Mouse (Mus musculus) limb, embryonic 15.5 days (tissue): ENCODE measurements around the gene Smoc2. TPM values are rescaled to one million over a fixed set of nuclear protein-coding genes. Genes with fewer than 3 reads are reported as not detected.
A peak's percentile ranks its signal among the peaks of the same experiment; 100 is the strongest.

Experiments used
- ATAC-seq: fragments of 200-750 bp; cut with Nextera tagmentation; 2 replicates; pipeline ENCODE4 v1.8.0; 2017; ENCODE audit warnings: low read depth, moderate TSS enrichment; ENCODE audit not compliant: insufficient number of reproducible peaks, low FRiP score, low TSS enrichment
- H3K27ac ChIP-seq: fragments of 300-500 bp; sonication (generic); 2 replicates; pipeline ENCODE4 v1.5.1; 2015; ENCODE audit warnings: moderate library complexity, mild to moderate bottlenecking, inconsistent platforms
- H3K27me3 ChIP-seq: fragments of 300-500 bp; sonication (generic); 2 replicates; pipeline ENCODE4 v1.6.1; 2015; ENCODE audit warnings: inconsistent platforms
- H3K36me3 ChIP-seq: fragments of 300-500 bp; sonication (generic); 2 replicates; pipeline ENCODE4 v1.6.1; 2015; ENCODE audit warnings: inconsistent platforms
- H3K4me1 ChIP-seq: fragments of 300-500 bp; sonication (generic); 2 replicates; pipeline ENCODE4 v1.6.1; 2015; ENCODE audit warnings: inconsistent platforms
- H3K4me2 ChIP-seq: fragments of 300-500 bp; sonication (generic); 2 replicates; pipeline ENCODE4 v1.6.1; 2015; ENCODE audit warnings: mild to moderate bottlenecking, inconsistent platforms
- H3K4me3 ChIP-seq: fragments of 300-500 bp; sonication (generic); 2 replicates; pipeline ENCODE4 v1.5.1; 2015; ENCODE audit warnings: mild to moderate bottlenecking, inconsistent platforms
- H3K9ac ChIP-seq: fragments of 300-500 bp; sonication (generic); 2 replicates; pipeline ENCODE4 v1.6.1; 2015; ENCODE audit warnings: inconsistent platforms
- H3K9me3 ChIP-seq: fragments of 300-500 bp; sonication (generic); 2 replicates; pipeline ENCODE4 v1.6.1; 2016; ENCODE audit warnings: inconsistent platforms
- WGBS: fragments of 180-500 bp; shearing (Covaris S2); methylation state at CpG from one replicate; pipeline ENCODE4 v1.1.7; 2015; 5-methylcytosine and 5-hydroxymethylcytosine counted together
- polyA plus RNA-seq: library from polyadenylated mRNA; unstranded; fragments of >200 nt; fragmentation: Nextera tagmentation; extraction: Ambion mirVana; gene quantifications from 2 replicates; pipeline ENCODE4 v1.2.1, GENCODE M21; 2015

Smoc2 gene
- 183 and 198 TPM in 2 replicates for polyA plus RNA-seq

- Histone ChIP-seq H3K9me3 (no peaks in the 10 kb centered on the region), H3K4me1 (peaks cover 26% of the 10 kb centered on the region), H3K9ac (peak within 1 kb of the TSS; percentile 39), H3K4me2 (peak within 1 kb of the TSS; percentile 93), H3K36me3 (no peaks in the 10 kb centered on the region), H3K4me3 (peak within 1 kb of the TSS; percentile 60), H3K27me3 (peaks cover 46% of the 10 kb centered on the region), H3K27ac (peak within 1 kb of the TSS; percentile 54; the same call in 1 of the 2 replicates)
- peak; percentile 71 for ATAC-seq
- under 1% methylated on average over 55 of the region's 61 CpGs for WGBS
Measured at GRCm38 (mm10) chr17:14279177-14279965, at the start of gene Smoc2. TSS of gene Smoc2 (plus strand) at chr17:14279506.

GRCm38 (mm10) chr17:14230698-14231430 is 48.4 kb upstream of the Smoc2 start:
- no peaks in the 10 kb centered on the region for H3K36me3 ChIP-seq
- peak overlapping the region; percentile 10; the same call in 1 of the 2 replicates for H3K4me2 ChIP-seq
- H3K4me3 ChIP-seq = no peak overlapping the region
- H3K27me3 ChIP-seq = peaks cover 4% of the 10 kb centered on the region; the same call in 1 of the 2 replicates
- H3K9ac ChIP-seq = no peak overlapping the region
- peak overlapping the region; percentile 55 for H3K27ac ChIP-seq
- no peaks in the 10 kb centered on the region for H3K9me3 ChIP-seq
- no peak for ATAC-seq
- 11% methylated on average over 13 of the region's 13 CpGs for WGBS
- peaks cover 19% of the 10 kb centered on the region for H3K4me1 ChIP-seq

- H3K4me2 ChIP-seq = no peak overlapping the region
- peaks cover 26% of the 10 kb centered on the region for H3K4me1 ChIP-seq
- no peak overlapping the region for H3K9ac ChIP-seq
- no peaks in the 10 kb centered on the region for H3K36me3 ChIP-seq
- peaks cover 4% of the 10 kb centered on the region; the same call in 1 of the 2 replicates for H3K27me3 ChIP-seq
- H3K9me3 ChIP-seq = no peaks in the 10 kb centered on the region
- no peak overlapping the region for H3K27ac ChIP-seq
- 53% methylated on average over 3 of the region's 3 CpGs for WGBS
- H3K4me3 ChIP-seq = no peak overlapping the region
- ATAC-seq = no peak
Measured at GRCm38 (mm10) chr17:14232629-14233028, 46.7 kb upstream of the Smoc2 start.

- H3K4me3 ChIP-seq = no peak overlapping the region
- H3K27ac ChIP-seq = no peak overlapping the region
- H3K4me2 ChIP-seq = no peak overlapping the region
- H3K9me3 ChIP-seq = no peaks in the 10 kb centered on the region
- ATAC-seq = no peak
- no peaks in the 10 kb centered on the region for H3K36me3 ChIP-seq
- WGBS = 35% methylated on average over 4 of the region's 4 CpGs
- H3K4me1 ChIP-seq = peaks cover 27% of the 10 kb centered on the region
- H3K27me3 ChIP-seq = peaks cover 4% of the 10 kb centered on the region; the same call in 1 of the 2 replicates
- H3K9ac ChIP-seq = no peak overlapping the region
Measured at GRCm38 (mm10) chr17:14233658-14234057, 45.6 kb upstream of the Smoc2 start.

GRCm38 (mm10) chr17:14234774-14235389 is 44.4 kb upstream of the Smoc2 start:
- Histone ChIP-seq H3K9me3 (no peaks in the 10 kb centered on the region), H3K4me1 (peaks cover 27% of the 10 kb centered on the region), H3K27ac (no peak overlapping the region), H3K9ac (no peak overlapping the region), H3K27me3 (no peaks in the 10 kb centered on the region), H3K4me3 (no peak overlapping the region), H3K36me3 (no peaks in the 10 kb centered on the region), H3K4me2 (no peak overlapping the region)
- ATAC-seq = no peak
- WGBS = 36% methylated on average over 12 of the region's 12 CpGs

GRCm38 (mm10) chr17:14237134-14237533 is 42.2 kb upstream of the Smoc2 start:
- 36% methylated on average over 6 of the region's 6 CpGs for WGBS
- Histone ChIP-seq H3K36me3 (no peaks in the 10 kb centered on the region), H3K4me1 (peaks cover 16% of the 10 kb centered on the region; the same call in 1 of the 2 replicates), H3K9ac (no peak overlapping the region), H3K27me3 (no peaks in the 10 kb centered on the region), H3K4me3 (no peak overlapping the region), H3K27ac (no peak overlapping the region), H3K9me3 (no peaks in the 10 kb centered on the region), H3K4me2 (no peak overlapping the region)
- ATAC-seq = no peak

- H3K4me3 ChIP-seq = no peak overlapping the region
- no peak overlapping the region for H3K27ac ChIP-seq
- no peaks in the 10 kb centered on the region for H3K9me3 ChIP-seq
- H3K9ac ChIP-seq = no peak overlapping the region
- H3K36me3 ChIP-seq = no peaks in the 10 kb centered on the region
- no peak overlapping the region for H3K4me2 ChIP-seq
- H3K27me3 ChIP-seq = no peaks in the 10 kb centered on the region
- no peak for ATAC-seq
- WGBS = 54% methylated on average over 10 of the region's 10 CpGs
- peaks cover 23% of the 10 kb centered on the region for H3K4me1 ChIP-seq
Measured at GRCm38 (mm10) chr17:14239960-14240359, 39.3 kb upstream of the Smoc2 start.

GRCm38 (mm10) chr17:14242634-14243033 is 36.7 kb upstream of the Smoc2 start:
- no peak overlapping the region for H3K9ac ChIP-seq
- no peak overlapping the region for H3K4me2 ChIP-seq
- 86% methylated on average over 8 of the region's 8 CpGs for WGBS
- no peak for ATAC-seq
- peaks cover 18% of the 10 kb centered on the region for H3K4me1 ChIP-seq
- no peaks in the 10 kb centered on the region for H3K27me3 ChIP-seq
- H3K9me3 ChIP-seq = no peaks in the 10 kb centered on the region
- H3K27ac ChIP-seq = no peak overlapping the region
- H3K36me3 ChIP-seq = no peaks in the 10 kb centered on the region
- no peak overlapping the region for H3K4me3 ChIP-seq

GRCm38 (mm10) chr17:14244195-14244965 is 34.9 kb upstream of the Smoc2 start:
- no peak for ATAC-seq
- no peaks in the 10 kb centered on the region for H3K27me3 ChIP-seq
- no peak overlapping the region for H3K27ac ChIP-seq

GRCm38 (mm10) chr17:14246266-14246665 is 33.0 kb upstream of the Smoc2 start:
- Histone ChIP-seq H3K9ac (no peak overlapping the region), H3K27me3 (no peaks in the 10 kb centered on the region), H3K4me2 (no peak overlapping the region), H3K27ac (no peak overlapping the region), H3K36me3 (no peaks in the 10 kb centered on the region), H3K9me3 (no peaks in the 10 kb centered on the region), H3K4me3 (no peak overlapping the region), H3K4me1 (peaks cover 14% of the 10 kb centered on the region)
- WGBS = 88% methylated on average over 2 of the region's 2 CpGs
- ATAC-seq = no peak

More at GRCm38 (mm10) chr17:14244195-14244965, 34.9 kb upstream of the Smoc2 start:
- peaks cover 17% of the 10 kb centered on the region for H3K4me1 ChIP-seq
- WGBS = 59% methylated on average over 11 of the region's 11 CpGs
- no peak overlapping the region for H3K4me2 ChIP-seq
- no peaks in the 10 kb centered on the region for H3K9me3 ChIP-seq
- H3K9ac ChIP-seq = no peak overlapping the region
- H3K36me3 ChIP-seq = no peaks in the 10 kb centered on the region
- no peak overlapping the region for H3K4me3 ChIP-seq

GRCm38 (mm10) chr17:14247931-14248330 is 31.4 kb upstream of the Smoc2 start:
- Histone ChIP-seq H3K27me3 (no peaks in the 10 kb centered on the region), H3K27ac (no peak overlapping the region), H3K4me3 (no peak overlapping the region), H3K4me1 (peaks cover 20% of the 10 kb centered on the region), H3K9ac (no peak overlapping the region), H3K36me3 (no peaks in the 10 kb centered on the region), H3K4me2 (no peak overlapping the region), H3K9me3 (no peaks in the 10 kb centered on the region)
- ATAC-seq = no peak
- WGBS = 88% methylated on average over 8 of the region's 8 CpGs
